Mouse (Mus musculus) lung, embryonic 16.5 days (tissue): ENCODE data around the gene Hist3h2a. TPM values are rescaled to one million over a fixed set of nuclear protein-coding genes. Genes with fewer than 3 reads are reported as not detected.

Experiments used
- ATAC-seq: fragments of 200-750 bp; cut with Nextera tagmentation; 2 replicates; pipeline ENCODE4 v1.8.0; 2017; ENCODE audit warnings: low read depth, mild to moderate bottlenecking, moderate library complexity
- H3K27ac ChIP-seq: fragments of 300-500 bp; sonication (generic); 2 replicates; pipeline ENCODE4 v1.5.1; 2014; ENCODE audit warnings: mild to moderate bottlenecking, control low read depth, low read length
- H3K27me3 ChIP-seq: fragments of 300-500 bp; sonication (generic); 2 replicates; pipeline ENCODE4 v1.6.1; 2014; ENCODE audit warnings: low read depth, low read length, mixed read lengths; ENCODE audit not compliant: control insufficient read depth, insufficient read depth
- H3K36me3 ChIP-seq: fragments of 300-500 bp; sonication (generic); 2 replicates; pipeline ENCODE4 v1.6.1; 2014; ENCODE audit warnings: low read length; ENCODE audit not compliant: control insufficient read depth, insufficient read depth
- H3K4me1 ChIP-seq: fragments of 300-500 bp; sonication (generic); replicated peaks from 2 replicates; pipeline ENCODE4 v1.6.1; 2014; ENCODE audit warnings: low read length, mixed read lengths; ENCODE audit not compliant: control insufficient read depth, insufficient read depth
- H3K4me2 ChIP-seq: fragments of 300-500 bp; sonication (generic); 2 replicates; pipeline ENCODE4 v1.6.1; 2014; ENCODE audit warnings: low read depth, low read length, control low read depth
- H3K4me3 ChIP-seq: fragments of 300-500 bp; sonication (generic); 2 replicates; pipeline ENCODE4 v1.5.1; 2014; ENCODE audit warnings: mild to moderate bottlenecking, low read length, control low read depth
- H3K9ac ChIP-seq: fragments of 300-500 bp; sonication (generic); 2 replicates; pipeline ENCODE4 v1.6.1; 2014; ENCODE audit warnings: low read length, control low read depth
- H3K9me3 ChIP-seq: fragments of 300-500 bp; sonication (generic); 2 replicates; pipeline ENCODE4 v1.6.1; 2016; ENCODE audit warnings: low read length; ENCODE audit not compliant: control insufficient read depth
- WGBS: fragments of 180-500 bp; shearing (Covaris S2); extraction: QIAGEN DNeasy Blood & Tissue Kit; methylation state at CpG from one replicate; pipeline ENCODE4 v1.1.7; 2014; 5-methylcytosine and 5-hydroxymethylcytosine counted together
- polyA plus RNA-seq: library from polyadenylated mRNA; unstranded; fragments of >200 nt; fragmentation: Nextera tagmentation; extraction: Ambion mirVana; gene quantifications from 2 replicates; pipeline ENCODE4 v1.2.1, GENCODE M21; 2015

Hist3h2a gene
- polyA plus RNA-seq, 1 experiment from 2014 or later = 23.3 TPM

GRCm38 (mm10) chr11:58939088-58939439 lies 15.4 kb upstream of the Hist3h2a start:
- peak overlapping the region; percentile 54; the same call in 1 of the 2 replicates for H3K27ac ChIP-seq
- ATAC-seq = no peak; the same call in none of the 2 replicates
- H3K27me3 ChIP-seq = no peaks in the 10 kb centered on the region; the same call in 1 of the 2 replicates
- H3K9me3 ChIP-seq = no peaks in the 10 kb centered on the region
- 16% methylated on average over 6 of the region's 6 CpGs for WGBS
- H3K4me2 ChIP-seq = peak overlapping the region; percentile 57
- H3K4me1 ChIP-seq = peaks cover 10% of the 10 kb centered on the region
- H3K36me3 ChIP-seq = peaks cover 9% of the 10 kb centered on the region; the same call in 1 of the 2 replicates
- peak overlapping the region; percentile 94 for H3K4me3 ChIP-seq
- peak overlapping the region; percentile 94 for H3K9ac ChIP-seq

- peaks cover 8% of the 10 kb centered on the region for H3K27me3 ChIP-seq
- H3K27ac ChIP-seq = no peak overlapping the region
These were observed 10.3 kb upstream of the Hist3h2a start for GRCm38 (mm10) chr11:58944136-58944535.

GRCm38 (mm10) chr11:58947306-58947705 lies 7.2 kb upstream of the Hist3h2a start:
- ATAC-seq = no peak
- Histone ChIP-seq H3K4me1 (no peaks in the 10 kb centered on the region; the same call in 1 of the 2 replicates), H3K27ac (no peak overlapping the region), H3K27me3 (peaks cover 24% of the 10 kb centered on the region), H3K4me3 (no peak overlapping the region), H3K36me3 (no peaks in the 10 kb centered on the region), H3K9ac (no peak overlapping the region), H3K9me3 (no peaks in the 10 kb centered on the region), H3K4me2 (no peak overlapping the region)
- WGBS = 68% methylated on average over 3 of the region's 3 CpGs

More at GRCm38 (mm10) chr11:58944136-58944535, 10.3 kb upstream of the Hist3h2a start:
- ATAC-seq = no peak
- Histone ChIP-seq H3K4me2 (no peak overlapping the region), H3K9ac (no peak overlapping the region), H3K4me3 (no peak overlapping the region), H3K36me3 (no peaks in the 10 kb centered on the region), H3K4me1 (no peaks in the 10 kb centered on the region; the same call in 1 of the 2 replicates), H3K9me3 (no peaks in the 10 kb centered on the region)
- 70% methylated on average over 5 of the region's 5 CpGs for WGBS

GRCm38 (mm10) chr11:58947798-58948528 lies 6.5 kb upstream of the Hist3h2a start:
- 10% methylated on average over 23 of the region's 23 CpGs for WGBS
- Histone ChIP-seq H3K4me3 (peak overlapping the region; percentile 40), H3K4me1 (no peaks in the 10 kb centered on the region; the same call in 1 of the 2 replicates), H3K36me3 (no peaks in the 10 kb centered on the region), H3K27me3 (peaks cover 24% of the 10 kb centered on the region), H3K9me3 (no peaks in the 10 kb centered on the region), H3K27ac (peak overlapping the region; percentile 69), H3K9ac (no peak overlapping the region), H3K4me2 (peak overlapping the region; percentile 48)
- ATAC-seq = no peak

DNA sequence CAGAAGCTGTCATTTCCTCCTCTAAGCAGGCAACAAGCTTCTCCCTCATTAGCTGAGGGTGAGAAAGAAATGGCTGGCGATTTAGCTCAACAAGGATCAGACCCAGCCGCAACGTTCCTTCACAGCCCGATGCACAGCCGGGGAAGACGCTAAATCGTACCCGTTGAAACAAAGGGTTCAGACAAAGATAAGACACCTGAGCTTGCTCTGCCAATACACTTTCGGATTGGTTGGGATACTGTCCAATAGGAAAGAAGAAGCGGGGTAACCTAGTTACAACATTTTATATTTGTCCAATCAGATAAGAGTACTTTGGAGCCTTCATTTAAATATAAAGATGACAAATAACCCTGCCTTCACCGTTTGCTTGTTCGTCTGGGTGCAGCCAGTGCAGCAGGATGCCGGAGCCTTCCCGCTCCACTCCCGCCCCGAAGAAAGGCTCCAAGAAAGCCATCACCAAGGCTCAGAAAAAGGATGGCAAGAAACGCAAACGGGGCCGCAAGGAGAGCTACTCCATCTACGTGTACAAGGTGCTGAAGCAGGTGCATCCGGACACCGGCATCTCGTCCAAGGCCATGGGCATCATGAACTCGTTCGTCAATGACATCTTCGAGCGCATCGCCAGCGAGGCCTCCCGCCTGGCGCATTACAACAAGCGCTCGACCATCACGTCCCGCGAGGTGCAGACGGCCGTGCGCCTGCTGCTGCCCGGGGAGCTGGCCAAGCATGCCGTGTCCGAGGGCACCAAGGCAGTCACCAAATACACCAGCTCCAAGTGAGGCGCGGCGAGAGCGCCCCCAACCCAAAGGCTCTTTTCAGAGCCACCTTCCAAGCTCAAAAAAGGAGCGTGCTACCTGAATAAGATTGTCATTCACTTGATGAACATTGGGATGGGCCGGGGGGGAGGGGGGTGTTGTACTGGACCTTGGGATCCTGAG lies 5.7 kb upstream of the Hist3h2a start, which contains the start of gene Hist3h2ba:
TSS of gene Hist3h2ba (plus strand) at position 379 of the 938 bp plus-strand sequence.
- H3K4me2 ChIP-seq = peak within 1 kb of the TSS; percentile 48
- no peaks in the 10 kb centered on the region; the same call in 1 of the 2 replicates for H3K4me1 ChIP-seq
- H3K27ac ChIP-seq = peak within 1 kb of the TSS; percentile 77
- peak; percentile 84 for ATAC-seq
- under 1% methylated on average over 45 of the region's 48 CpGs for WGBS
- peak within 1 kb of the TSS; percentile 60 for H3K9ac ChIP-seq
- H3K27me3 ChIP-seq = peaks cover 24% of the 10 kb centered on the region
- no peaks in the 10 kb centered on the region for H3K9me3 ChIP-seq
- peak within 1 kb of the TSS; percentile 40 for H3K4me3 ChIP-seq
- H3K36me3 ChIP-seq = no peaks in the 10 kb centered on the region

DNA sequence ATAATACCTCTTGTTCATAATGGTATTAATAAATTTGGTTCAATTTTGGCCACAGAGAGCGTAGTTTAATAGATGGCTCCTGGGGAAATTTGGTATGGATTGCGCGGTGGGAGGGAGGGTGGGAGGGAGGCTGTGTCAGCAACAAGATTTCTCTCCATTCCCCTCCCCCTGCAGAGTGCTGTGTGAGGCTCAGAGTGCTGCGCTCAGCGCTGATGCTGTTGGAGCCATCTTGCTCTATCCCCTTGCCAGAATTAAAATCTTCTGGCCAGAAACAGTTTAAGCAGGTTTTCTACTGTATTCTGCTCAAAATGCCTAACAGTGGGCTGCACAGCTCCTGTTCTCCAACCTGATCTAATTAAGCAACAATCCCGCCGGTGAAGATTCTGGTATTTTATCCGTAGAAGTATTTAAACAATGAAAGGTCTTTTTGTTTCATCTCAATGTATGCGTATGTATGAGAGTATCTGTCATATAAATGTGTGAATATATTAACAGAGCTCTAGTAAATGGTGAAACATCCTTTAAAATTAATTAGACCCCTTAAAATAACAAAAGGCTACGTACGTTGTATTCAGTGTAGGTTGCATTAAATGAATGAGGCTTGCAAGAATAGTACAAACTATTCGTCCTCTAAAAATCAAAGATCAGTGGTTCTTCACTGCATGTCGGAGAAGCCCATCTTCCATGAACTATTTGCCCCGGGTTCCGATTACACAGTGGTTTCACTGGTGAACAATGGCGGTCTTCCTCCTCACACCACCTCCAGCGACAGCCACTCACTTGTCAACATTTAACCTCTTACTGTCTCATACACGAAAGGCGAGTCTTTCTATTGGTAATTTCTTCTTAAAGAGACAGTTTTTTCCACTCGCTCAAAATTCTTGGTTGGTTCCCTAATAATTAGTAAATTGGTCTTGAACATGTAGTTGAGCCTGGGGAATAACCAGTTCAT lies 4.7 kb upstream of the Hist3h2a start:
- no peak for ATAC-seq
- 8% methylated on average over 20 of the region's 20 CpGs for WGBS

GRCm38 (mm10) chr11:58951210-58951609 lies 3.3 kb upstream of the Hist3h2a start:
- Histone ChIP-seq H3K27me3 (peaks cover 21% of the 10 kb centered on the region), H3K9me3 (no peaks in the 10 kb centered on the region), H3K27ac (no peak overlapping the region), H3K9ac (no peak overlapping the region), H3K36me3 (no peaks in the 10 kb centered on the region), H3K4me2 (no peak overlapping the region), H3K4me3 (no peak overlapping the region), H3K4me1 (peaks cover 6% of the 10 kb centered on the region)
- 65% methylated on average over 5 of the region's 5 CpGs for WGBS
- no peak for ATAC-seq

More for the DNA sequence above, 4.7 kb upstream of the Hist3h2a start:
- Histone ChIP-seq H3K4me1 (no peaks in the 10 kb centered on the region; the same call in 1 of the 2 replicates), H3K4me2 (peak overlapping the region; percentile 48), H3K9ac (peak overlapping the region; percentile 60), H3K4me3 (peak overlapping the region; percentile 40), H3K27me3 (peaks cover 21% of the 10 kb centered on the region), H3K36me3 (no peaks in the 10 kb centered on the region), H3K9me3 (no peaks in the 10 kb centered on the region), H3K27ac (peak overlapping the region; percentile 77)

DNA sequence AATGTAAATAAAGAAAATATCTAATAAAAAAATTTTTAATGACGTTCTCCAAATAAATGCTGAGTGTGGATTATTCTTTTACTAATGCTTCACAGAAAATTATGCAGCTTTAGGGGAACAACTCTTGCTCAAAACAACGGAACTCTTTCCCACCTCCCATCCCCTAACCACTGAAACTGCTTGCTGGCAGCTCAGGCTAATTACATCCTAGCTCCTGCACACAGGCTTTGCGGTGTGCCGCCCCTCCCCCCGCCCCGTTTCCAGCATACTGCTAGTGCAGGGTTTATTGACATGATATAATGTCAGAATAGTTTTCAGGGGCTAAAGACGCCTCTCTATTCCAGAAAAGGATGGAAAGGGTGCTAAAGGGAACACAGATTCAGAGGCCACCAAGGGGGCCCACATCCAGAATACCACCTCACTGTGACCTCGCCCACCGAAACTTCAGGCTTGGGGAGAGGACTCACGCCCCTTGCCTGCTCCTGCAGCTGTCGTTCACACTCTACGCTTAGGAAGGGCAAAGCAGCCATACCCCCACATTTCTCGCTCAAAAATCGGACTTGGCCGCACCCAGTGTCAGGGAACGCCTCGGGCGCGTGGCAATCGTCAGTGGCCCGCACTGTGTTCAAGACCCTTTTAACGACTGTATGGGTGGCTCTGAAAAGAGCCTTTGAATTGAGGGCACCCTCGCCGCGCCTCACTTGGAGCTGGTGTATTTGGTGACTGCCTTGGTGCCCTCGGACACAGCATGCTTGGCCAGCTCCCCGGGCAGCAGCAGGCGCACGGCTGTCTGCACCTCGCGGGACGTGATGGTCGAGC lies 925 bp upstream of the Hist3h2a start:
- ATAC-seq = peak; percentile 21
- 0 out of 2 replicates have a peak, but pooled peaks cover 2% of the 10 kb centered on the region for H3K36me3 ChIP-seq
- H3K9me3 ChIP-seq = no peaks in the 10 kb centered on the region
- peak overlapping the region; percentile 75 for H3K9ac ChIP-seq
- H3K4me3 ChIP-seq = peak overlapping the region; percentile 85
- peaks cover 17% of the 10 kb centered on the region for H3K27me3 ChIP-seq
- under 1% methylated on average over 33 of the region's 33 CpGs for WGBS
- H3K4me1 ChIP-seq = peaks cover 19% of the 10 kb centered on the region
- peak overlapping the region; percentile 99 for H3K27ac ChIP-seq
- peak overlapping the region; percentile 62 for H3K4me2 ChIP-seq
